Mouse (Mus musculus) embryonic fibroblast, embryonic 13.5 days (primary cell): ENCODE measurements around the gene Cntnap1. TPM values are rescaled to one million over a fixed set of nuclear protein-coding genes. Genes with fewer than 3 reads are reported as not detected.

Source experiments
- H3K27ac ChIP-seq: 2 replicates; pipeline ENCODE4 v1.5.1; 2012; ENCODE audit warnings: low read length, control low read depth, inconsistent platforms; ENCODE audit not compliant: insufficient read depth
- H3K4me1 ChIP-seq: 2 replicates; pipeline ENCODE4 v1.6.1; 2011; ENCODE audit warnings: low read length; ENCODE audit not compliant: control insufficient read depth, insufficient read depth
- H3K4me3 ChIP-seq: 2 replicates; pipeline ENCODE4 v1.5.1; 2011; ENCODE audit warnings: mild to moderate bottlenecking, control low read depth, low read length; ENCODE audit not compliant: insufficient read depth
- CTCF ChIP-seq: IDR thresholded peaks from 2 replicates; pipeline ENCODE4 v1.5.1; 2011; ENCODE audit warnings: mild to moderate bottlenecking, control low read depth, low read length, moderate library complexity, borderline replicate concordance; ENCODE audit not compliant: insufficient read depth
- POLR2A ChIP-seq: IDR thresholded peaks from 2 replicates; pipeline ENCODE4 v1.6.1; 2011; ENCODE audit warnings: low read depth, mild to moderate bottlenecking, control low read depth, low read length, moderate library complexity
- polyA plus RNA-seq: library from polyadenylated mRNA; stranded (reverse); fragments of >200 nt; gene quantifications from 2 replicates; pipeline ENCODE4 v1.2.4, GENCODE M21; 2011; ENCODE audit warnings: low read depth; ENCODE audit not compliant: missing spikeins, insufficient read length

The Cntnap1 gene
- polyA plus RNA-seq, 1 experiment, result 3.0 TPM

DNA sequence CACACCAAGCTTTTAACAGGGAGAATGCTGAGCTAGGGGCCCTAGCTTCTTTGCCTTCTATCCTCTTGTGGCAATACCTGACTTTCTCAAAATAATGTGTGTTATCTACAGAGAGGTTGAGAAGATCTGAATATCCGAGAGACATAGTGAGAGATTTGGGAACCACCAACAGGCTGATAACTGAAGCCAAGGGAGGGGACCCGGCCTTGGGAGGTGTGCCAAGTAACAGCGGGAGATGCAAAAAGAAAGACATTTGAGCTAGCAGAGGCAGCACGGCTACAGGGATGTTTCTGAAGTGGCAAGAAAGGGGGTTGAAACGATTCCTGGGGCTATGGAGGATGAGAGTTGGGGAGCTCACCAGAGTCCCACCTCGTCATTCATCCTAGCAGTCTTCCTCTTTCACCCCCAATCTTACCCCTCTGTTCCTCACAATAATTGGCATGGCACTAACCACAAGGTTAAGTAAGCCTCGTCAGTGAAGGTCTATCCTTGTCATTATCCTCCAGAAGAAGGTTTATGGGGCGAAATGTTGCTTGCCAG lies 59.1 kb downstream of the Cntnap1 start:
- Histone ChIP-seq H3K27ac (no peak overlapping the region), H3K4me1 (peaks cover 2% of the 10 kb centered on the region; the same call in 1 of the 2 replicates), H3K4me3 (no peak overlapping the region)
- TF ChIP-seq CTCF (no peak), POLR2A (no peak)

DNA sequence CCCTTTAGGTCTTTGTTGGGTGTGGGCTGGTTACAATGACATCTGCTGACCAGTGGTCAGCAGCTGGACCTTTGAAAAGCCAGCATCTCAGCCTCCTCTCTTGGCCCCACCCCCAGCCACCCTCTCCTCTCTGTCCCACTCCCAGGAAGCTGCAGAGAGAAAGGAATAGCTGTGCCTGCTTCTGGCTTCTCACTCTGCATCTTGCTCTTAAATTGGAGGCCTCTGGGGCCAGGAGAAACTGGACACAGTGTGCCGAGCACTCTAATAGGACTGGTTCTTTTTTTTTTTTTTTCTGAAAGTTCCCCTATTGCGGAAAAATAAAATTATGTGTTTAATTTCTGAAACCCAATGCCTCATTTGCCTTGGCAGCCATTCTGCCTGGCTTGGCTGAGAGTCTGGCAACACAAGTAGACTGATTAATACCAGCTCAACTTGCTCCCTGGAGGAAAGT lies 59.8 kb downstream of the Cntnap1 start:
- Histone ChIP-seq H3K4me3 (no peak overlapping the region), H3K4me1 (peaks cover 2% of the 10 kb centered on the region; the same call in 1 of the 2 replicates)
- no peak for TF ChIP-seq CTCF
- no peak for TF ChIP-seq POLR2A

DNA sequence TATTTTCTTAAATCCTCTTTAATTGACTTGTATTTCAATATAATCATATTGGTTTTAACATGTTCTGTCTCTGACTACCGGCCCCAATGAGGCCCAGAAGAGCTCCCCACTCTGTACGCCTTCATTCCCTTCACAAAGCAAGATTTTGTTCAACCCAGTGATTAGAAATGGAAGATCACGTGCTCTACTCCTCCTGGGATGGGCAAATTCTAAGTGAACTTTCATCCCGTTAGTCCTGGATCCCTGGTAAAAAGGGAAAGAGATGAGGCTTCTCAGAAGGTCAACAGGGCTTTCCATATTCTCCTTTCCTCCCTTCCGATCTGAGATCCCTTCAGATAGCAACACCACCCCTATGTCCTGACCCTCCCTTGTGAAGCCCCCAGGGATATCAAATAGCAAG lies 60.2 kb downstream of the Cntnap1 start:
- Histone ChIP-seq H3K27ac (no peak overlapping the region), H3K4me3 (no peak overlapping the region), H3K4me1 (peaks cover 2% of the 10 kb centered on the region; the same call in 1 of the 2 replicates)
- TF ChIP-seq CTCF (no peak), POLR2A (no peak)

More for the DNA sequence above, 59.8 kb downstream of the Cntnap1 start:
- H3K27ac ChIP-seq, result no peak overlapping the region

DNA sequence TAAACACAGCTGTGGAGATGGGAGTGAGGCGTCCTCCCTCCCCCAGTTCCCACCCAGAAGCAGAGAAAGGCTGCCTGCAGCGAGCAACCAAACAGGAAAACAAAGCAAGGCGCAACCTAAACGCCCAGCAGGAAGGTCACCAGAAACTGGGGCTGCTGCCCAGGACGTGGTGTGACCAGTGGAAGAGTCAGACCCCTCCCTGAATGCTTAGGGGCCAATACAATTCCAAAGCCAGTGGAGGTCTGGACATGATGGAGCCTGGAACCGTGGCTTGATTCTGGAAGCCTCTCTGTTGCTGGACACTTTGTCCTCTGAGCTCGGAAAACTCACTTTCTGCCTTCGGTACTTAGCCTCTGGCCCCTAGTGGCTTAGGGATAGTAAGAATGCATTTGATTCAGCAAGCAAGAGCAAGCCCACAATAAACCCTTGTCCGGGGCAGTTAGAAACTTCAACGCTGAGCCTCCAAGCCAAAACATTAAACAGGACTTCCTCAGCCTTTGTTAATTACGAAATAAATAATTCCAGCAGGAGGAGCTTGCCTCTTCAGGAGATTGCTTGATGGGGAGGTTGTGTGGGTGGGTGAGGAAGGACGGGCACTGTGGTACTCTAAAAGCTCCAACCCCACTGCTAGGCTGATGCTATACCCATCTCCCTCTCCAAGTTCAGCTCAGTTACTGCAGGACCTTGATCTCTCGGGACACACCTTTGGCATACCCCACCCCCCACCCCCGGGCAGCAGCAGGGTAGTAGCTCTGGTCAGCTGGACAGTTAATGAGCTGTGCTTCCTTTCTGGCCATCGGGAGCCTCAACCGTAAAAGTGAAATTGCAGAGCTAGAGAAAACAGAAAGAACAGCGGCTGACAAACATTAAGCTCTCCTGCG lies 60.9 kb downstream of the Cntnap1 start:
- TF ChIP-seq POLR2A (no peak), CTCF (no peak)
- H3K4me3 ChIP-seq, result no peak overlapping the region
- no peak overlapping the region for H3K27ac ChIP-seq
- H3K4me1 ChIP-seq, result peaks cover 2% of the 10 kb centered on the region; the same call in 1 of the 2 replicates

DNA sequence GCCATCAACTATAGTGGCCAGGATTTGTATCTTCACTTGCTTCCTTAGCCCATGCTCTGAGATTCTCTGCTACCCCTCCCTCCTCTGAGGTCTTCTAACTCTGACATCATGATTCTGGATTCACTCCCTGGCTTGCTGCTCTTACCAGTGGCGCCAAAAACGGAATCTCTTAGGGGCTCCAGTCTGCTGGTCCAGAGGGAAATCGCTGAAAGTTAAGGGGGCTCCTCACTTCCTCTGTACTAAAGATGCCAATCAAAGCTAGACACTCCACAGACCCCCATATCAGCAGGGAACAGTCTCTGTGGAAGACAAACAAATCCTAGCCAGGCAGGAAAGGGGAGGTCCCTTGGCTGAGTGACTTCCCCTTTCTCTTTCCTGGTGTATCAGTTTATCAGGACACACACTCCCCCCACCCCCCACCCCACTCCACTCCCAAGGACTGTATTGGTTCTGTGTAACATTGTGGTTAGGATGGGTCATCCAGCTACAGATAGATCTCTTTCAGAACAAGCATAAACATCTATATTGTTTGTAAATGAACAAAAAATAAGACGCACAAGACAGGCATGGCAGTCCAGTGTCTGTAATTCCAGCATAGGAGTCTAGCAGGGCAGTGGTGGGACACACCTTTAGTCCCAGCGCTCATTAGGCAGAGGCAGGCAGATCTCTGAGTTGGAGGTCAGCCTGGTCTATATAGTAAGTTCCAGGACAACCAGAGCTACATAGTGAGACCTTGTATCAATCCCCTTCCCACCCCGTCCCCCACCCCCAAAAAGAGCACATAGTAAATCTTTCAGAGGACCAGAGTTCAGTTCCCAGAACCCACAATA lies 61.9 kb downstream of the Cntnap1 start:
- Histone ChIP-seq H3K27ac (no peak overlapping the region), H3K4me1 (peaks cover 2% of the 10 kb centered on the region; the same call in 1 of the 2 replicates), H3K4me3 (no peak overlapping the region)
- no peak for TF ChIP-seq POLR2A
- no peak for TF ChIP-seq CTCF

DNA sequence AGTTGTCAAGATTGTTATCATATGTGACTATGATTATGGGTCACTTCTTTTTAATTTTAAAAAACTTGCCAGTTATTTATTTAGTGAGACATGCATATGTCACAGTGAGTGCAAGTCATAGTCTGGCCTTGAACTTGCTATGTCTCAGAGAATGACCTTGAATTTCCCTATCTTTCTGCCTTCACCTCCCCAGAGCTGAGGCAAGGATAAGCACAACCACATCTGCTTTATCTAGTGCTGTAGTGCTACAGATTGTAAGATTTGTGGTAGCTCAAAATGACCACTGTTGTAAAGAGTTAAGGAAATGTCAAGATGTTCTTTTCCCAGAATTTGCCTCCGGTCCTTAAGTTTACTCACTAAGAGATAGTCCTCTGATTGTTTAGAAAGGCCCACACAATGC lies 62.9 kb downstream of the Cntnap1 start:
- no peak overlapping the region for H3K4me3 ChIP-seq
- TF ChIP-seq CTCF (no peak), POLR2A (no peak)
- peaks cover 2% of the 10 kb centered on the region; the same call in 1 of the 2 replicates for H3K4me1 ChIP-seq
- H3K27ac ChIP-seq, result no peak overlapping the region

DNA sequence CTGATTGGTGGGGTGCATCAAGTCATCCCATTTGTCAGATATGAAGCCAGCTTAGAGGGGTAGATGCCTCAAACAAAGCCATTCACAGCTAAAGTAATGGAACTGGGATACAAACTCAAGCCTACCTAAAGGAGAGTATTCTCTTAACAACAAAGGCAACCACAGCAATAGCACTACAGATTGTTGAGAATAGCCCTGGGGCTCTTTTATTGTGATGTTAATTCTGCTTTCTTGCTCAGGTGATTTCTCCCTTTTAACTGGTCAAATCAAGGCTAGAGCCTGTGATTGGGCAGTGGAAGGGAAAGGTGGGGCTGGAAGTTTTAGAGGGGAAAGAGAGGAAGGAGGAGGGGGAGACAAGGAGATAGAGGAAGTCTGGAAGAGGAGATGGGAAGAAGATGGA lies 63.8 kb downstream of the Cntnap1 start:
- no peak for TF ChIP-seq CTCF
- no peak for TF ChIP-seq POLR2A
- H3K27ac ChIP-seq, result no peak overlapping the region
- no peak overlapping the region for H3K4me3 ChIP-seq
- peaks cover 2% of the 10 kb centered on the region; the same call in 1 of the 2 replicates for H3K4me1 ChIP-seq

DNA sequence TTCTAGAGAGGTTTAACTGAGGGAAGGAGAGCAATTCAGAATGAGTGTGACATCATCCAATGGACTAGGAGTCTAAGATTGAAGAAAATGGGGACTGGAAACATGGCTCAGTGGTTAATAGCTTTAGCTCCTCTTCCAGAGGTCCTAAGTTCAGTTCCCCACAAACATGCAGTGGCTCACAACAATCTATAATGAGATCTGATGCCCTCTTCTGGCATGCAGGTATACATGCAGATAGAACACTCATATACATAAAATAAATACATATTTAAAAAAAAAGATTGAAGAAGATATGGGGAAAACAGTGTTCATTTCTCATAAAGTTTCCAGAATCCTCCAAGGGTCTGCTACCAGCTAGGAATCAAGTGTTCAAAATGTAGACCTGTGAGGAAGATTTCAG lies 65.1 kb downstream of the Cntnap1 start:
- peaks cover 2% of the 10 kb centered on the region; the same call in 1 of the 2 replicates for H3K4me1 ChIP-seq
- no peak overlapping the region for H3K4me3 ChIP-seq
- no peak overlapping the region for H3K27ac ChIP-seq
- TF ChIP-seq CTCF (no peak), POLR2A (no peak)

DNA sequence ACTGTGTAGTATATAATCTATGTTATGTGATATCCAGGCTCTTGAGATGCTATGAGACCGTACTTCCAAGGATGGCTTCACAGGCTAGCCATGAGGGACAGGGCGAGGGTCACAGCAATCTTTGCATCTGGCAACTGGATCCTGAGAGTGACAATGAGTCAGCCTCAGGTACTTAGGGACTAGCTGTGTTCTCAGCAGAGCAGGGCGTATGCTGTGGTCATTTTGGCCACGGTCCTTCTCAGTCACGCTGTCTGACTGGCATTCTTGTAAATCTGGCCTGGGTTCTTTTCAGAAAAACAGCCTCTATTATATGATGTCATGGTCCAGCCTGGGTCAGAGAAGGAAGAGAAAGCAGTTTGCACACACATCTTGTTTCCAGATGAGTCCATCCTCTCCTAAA lies 66.5 kb downstream of the Cntnap1 start:
- H3K27ac ChIP-seq, result no peak overlapping the region
- H3K4me3 ChIP-seq, result no peak overlapping the region
- TF ChIP-seq POLR2A, result no peak
- no peak for TF ChIP-seq CTCF
- H3K4me1 ChIP-seq, result no peaks in the 10 kb centered on the region
